Mouse (Mus musculus) thymus, adult 2 months (tissue): ENCODE results near the gene Zfp292.

Experiments used
- CTCF ChIP-seq: fragments of 200-500 bp; IDR thresholded peaks from 2 replicates; pipeline ENCODE4 v1.5.1; 2012; ENCODE audit warnings: mild to moderate bottlenecking, control low read depth, low read length, moderate library complexity, borderline replicate concordance; ENCODE audit not compliant: control insufficient read depth, poor library complexity, insufficient read depth; ENCODE audit errors: extremely low read depth
- POLR2A ChIP-seq: fragments of 200-500 bp; IDR thresholded peaks from 2 replicates; pipeline ENCODE4 v1.6.1; 2012; ENCODE audit warnings: mild to moderate bottlenecking, low read length, control low read depth, moderate library complexity; ENCODE audit not compliant: control insufficient read depth, poor library complexity, insufficient read depth; ENCODE audit errors: extremely low read depth

- no peak for TF ChIP-seq CTCF
- no peak for TF ChIP-seq POLR2A
These were observed 29.4 kb upstream of the Zfp292 start for GRCm38 (mm10) chr4:34912171-34912570.
